In genomic region chr5:101163624-101164213, GRCm38 (mm10) we compare ENCODE assay signal across 15 mouse cellular contexts.
DNase-seq lines count a peak whose midpoint lies in the region; ATAC-seq and TF ChIP-seq lines count a peak whose summit lies in the region.
"Had no signal": no experiment of that assay in that cellular context is flagged by ENCODE, and none has a peak within 500 bp of the region (broad histone marks: within the 10 kb centered on the region; RNA-seq: fewer than 3 reads in every experiment).

No protein-coding gene starts in this region.

- no peak for TF ChIP-seq CTCF in kidney, postnatal 0 days (IDR thresholded peaks at IDR 0.05; ENCODE audit: low read depth)

- no peak overlapping the region for H3K9ac ChIP-seq in heart, embryonic 13.5 days
- H3K9ac ChIP-seq in kidney, postnatal 0 days (ENCODE audit: low read depth, low read length) = no peak overlapping the region
- H3K9ac ChIP-seq: embryonic facial prominence, embryonic 13.5 days; stomach, embryonic 15.5 days had no signal

- no peaks in the 10 kb centered on the region for H3K27me3 ChIP-seq in heart, embryonic 13.5 days (replicated peaks)
- no peaks in the 10 kb centered on the region for H3K27me3 ChIP-seq in kidney, postnatal 0 days (ENCODE audit: insufficient read depth, low read length)
- H3K27me3 ChIP-seq: embryonic facial prominence, embryonic 13.5 days; stomach, embryonic 15.5 days had no signal

- no peak overlapping the region for H3K27ac ChIP-seq in heart, embryonic 13.5 days (replicated peaks)
- H3K27ac ChIP-seq in kidney, postnatal 0 days = no peak overlapping the region
- H3K27ac ChIP-seq: embryonic facial prominence, embryonic 13.5 days; stomach, embryonic 15.5 days had no signal

- no peaks in the 10 kb centered on the region for H3K9me3 ChIP-seq in heart, embryonic 13.5 days
- no peaks in the 10 kb centered on the region for H3K9me3 ChIP-seq in kidney, postnatal 0 days (replicated peaks; ENCODE audit: low read length)
- H3K9me3 ChIP-seq: embryonic facial prominence, embryonic 13.5 days; stomach, embryonic 15.5 days had no signal

- H3K4me1 ChIP-seq in heart, embryonic 13.5 days = peaks cover 16% of the 10 kb centered on the region
- peaks cover 8% of the 10 kb centered on the region; the same call in 1 of the 2 replicates for H3K4me1 ChIP-seq in kidney, postnatal 0 days (replicated peaks; ENCODE audit: insufficient read depth, low read length)
- H3K4me1 ChIP-seq: embryonic facial prominence, embryonic 13.5 days; stomach, embryonic 15.5 days had no signal

- no peak for ATAC-seq in heart, embryonic 13.5 days (ENCODE audit: extremely low read depth, insufficient number of reproducible peaks, low FRiP score, low TSS enrichment)
- ATAC-seq in kidney, postnatal 0 days (replicated peaks; ENCODE audit: low FRiP score, low read depth) = no peak
- ATAC-seq in inflammation-experienced regulatory T-cells, adult 6 months = no peak

- DNase-seq in heart, adult 8-10 months (ENCODE audit: low spot score) = no peak
- peak; percentile 46 for DNase-seq in 3134 (ENCODE audit: extremely low read depth, insufficient read length, low spot score)
- DNase-seq in embryo, embryonic 10.5 days (ENCODE audit: low spot score) = peak; percentile 31
- DNase-seq in kidney, postnatal 0 days (ENCODE audit: low spot score) = no peak
- DNase-seq in cerebellum, adult 11 months = no peak
- DNase-seq in ovary, adult 18-20 months (ENCODE audit: low spot score) = no peak
- DNase-seq: cerebellum, adult 9-11 months; lung, postnatal 14 days; right cerebral cortex, postnatal 4 days; thymus, postnatal 36 days had no signal

- 38% methylated on average over 8 of the region's 8 CpGs for WGBS in heart, embryonic 13.5 days
- 31% methylated on average over 8 of the region's 8 CpGs for WGBS in kidney, postnatal 0 days

- no peaks in the 10 kb centered on the region for H3K36me3 ChIP-seq in heart, embryonic 13.5 days
- no peaks in the 10 kb centered on the region for H3K36me3 ChIP-seq in kidney, postnatal 0 days (ENCODE audit: insufficient read depth, low read length)
- H3K36me3 ChIP-seq: embryonic facial prominence, embryonic 13.5 days; stomach, embryonic 15.5 days had no signal

- H3K4me3 ChIP-seq in heart, embryonic 13.5 days = no peak overlapping the region
- no peak overlapping the region for H3K4me3 ChIP-seq in kidney, postnatal 0 days (replicated peaks; ENCODE audit: low read depth, low read length)
- H3K4me3 ChIP-seq: embryonic facial prominence, embryonic 13.5 days; stomach, embryonic 15.5 days had no signal

- peak overlapping the region; percentile 23; the same call in 1 of the 2 replicates for H3K4me2 ChIP-seq in heart, embryonic 13.5 days
- 0 out of 2 replicates have a peak overlapping the region, but pooled peaks have one; percentile 7 for H3K4me2 ChIP-seq in kidney, postnatal 0 days (ENCODE audit: low read length)
- H3K4me2 ChIP-seq: embryonic facial prominence, embryonic 13.5 days; liver, embryonic 11.5 days; stomach, embryonic 15.5 days had no signal

Comparison
In these comparisons a context has a peak if more than half of its experiments do, and no peak if none do; other contexts are left out.
1. DNase-seq: peak in 3134 (single experiment) and embryo, embryonic 10.5 days (single experiment); none in heart, adult 8-10 months (single experiment), kidney, postnatal 0 days (single experiment), cerebellum, adult 11 months (single experiment) and ovary, adult 18-20 months (single experiment).